Mouse (Mus musculus): Measurements from ENCODE around the gene Rhox4a2.
"Not testable (repeated sequence)": the region's sequence is repeated elsewhere in the genome, so short reads cannot be mapped to it uniquely, and the experiment has no call there.

The Rhox4a2 gene

GRCm38 (mm10) chrX:37390548-37390947 lies at the start of gene Rhox4a2:
Gene Rhox4a2, plus strand, starts transcription at chrX:37390848.
- DNase-seq (ENCODE audit: low spot score in 2 of 2): not testable (repeated sequence)

GRCm38 (mm10) chrX:37379728-37380127 lies 10.9 kb upstream of the Rhox4a2 start, which contains the start of gene Rhox3a2:
Gene Rhox3a2, plus strand, starts transcription at chrX:37380028.
- DNase-seq (ENCODE audit: low spot score in 2 of 2): not testable (repeated sequence)

- not testable (repeated sequence) for DNase-seq (ENCODE audit: low spot score in 2 of 2)
These were observed 21.1 kb downstream of the Rhox4a2 start, which contains the start of gene Rhox2b for GRCm38 (mm10) chrX:37411767-37412166. Gene Rhox2b, plus strand, starts transcription at chrX:37412067.

- not testable (repeated sequence) for DNase-seq (ENCODE audit: low spot score in 2 of 2)
These were observed 41.5 kb downstream of the Rhox4a2 start, which contains the start of gene Rhox4b for GRCm38 (mm10) chrX:37432194-37432593. Gene Rhox4b, plus strand, starts transcription at chrX:37432494.
